Mouse (Mus musculus): Measurements from ENCODE around the gene Ltbp1.

Ltbp1 gene

DNA sequence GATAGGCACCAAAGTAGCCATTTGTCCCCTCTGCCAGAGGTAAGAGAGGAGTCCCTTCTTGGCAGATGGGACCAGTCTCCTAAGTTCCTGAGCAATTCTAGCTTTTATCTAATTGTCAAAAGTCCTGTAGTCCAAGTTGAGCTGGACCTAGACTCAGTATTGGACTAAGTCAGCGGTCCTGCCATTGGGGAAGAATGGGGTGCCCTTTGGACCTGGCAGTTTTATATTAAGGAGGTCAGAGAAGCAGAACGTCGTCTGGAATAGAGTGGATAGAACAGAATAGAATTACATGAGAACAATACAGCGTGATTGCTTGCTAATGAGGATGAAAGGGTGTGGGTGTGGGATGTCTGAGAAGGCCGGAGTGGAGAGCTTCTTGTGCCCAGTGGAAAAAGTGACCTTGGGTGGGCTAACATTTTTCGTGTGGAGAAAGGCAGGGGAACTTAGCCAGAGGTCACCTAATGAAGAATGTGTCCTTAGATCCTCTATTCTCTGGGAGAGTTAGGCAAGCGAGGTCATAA lies 167.4 kb downstream of the Ltbp1 start:
- DNase-seq (ENCODE audit: low read depth, low spot score), result peak; percentile 36

DNA sequence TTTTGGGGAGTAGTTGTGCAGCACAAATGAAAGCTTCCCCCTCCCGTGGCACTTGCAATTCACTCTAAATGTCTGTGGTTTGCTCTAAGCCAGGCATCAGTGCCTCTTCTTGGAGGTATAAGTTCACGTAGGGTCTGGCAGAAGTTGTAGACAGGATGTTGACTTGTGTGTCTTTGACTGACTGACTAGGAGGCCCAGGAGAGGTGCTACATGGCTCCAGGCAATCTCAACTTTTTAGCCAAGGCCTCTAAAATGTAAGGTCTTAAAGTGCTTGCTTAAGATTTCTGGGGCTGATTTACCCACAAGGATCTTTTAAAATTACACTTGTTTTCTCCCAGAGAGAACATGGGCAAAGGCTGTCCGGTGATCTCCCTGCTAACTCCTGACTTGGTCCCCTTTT lies 169.1 kb downstream of the Ltbp1 start:
- DNase-seq (ENCODE audit: low read depth, low spot score), result no peak

GRCm38 (mm10) chr17:75177920-75178867 lies 172.8 kb downstream of the Ltbp1 start:
- DNase-seq (ENCODE audit: low read depth, low spot score), result no peak

- DNase-seq (ENCODE audit: low read depth, low spot score), result no peak
Observed at GRCm38 (mm10) chr17:75179001-75179400, 173.6 kb downstream of the Ltbp1 start.

GRCm38 (mm10) chr17:75180301-75180700 lies 174.9 kb downstream of the Ltbp1 start:
- no peak for DNase-seq (ENCODE audit: low read depth, low spot score)

DNA sequence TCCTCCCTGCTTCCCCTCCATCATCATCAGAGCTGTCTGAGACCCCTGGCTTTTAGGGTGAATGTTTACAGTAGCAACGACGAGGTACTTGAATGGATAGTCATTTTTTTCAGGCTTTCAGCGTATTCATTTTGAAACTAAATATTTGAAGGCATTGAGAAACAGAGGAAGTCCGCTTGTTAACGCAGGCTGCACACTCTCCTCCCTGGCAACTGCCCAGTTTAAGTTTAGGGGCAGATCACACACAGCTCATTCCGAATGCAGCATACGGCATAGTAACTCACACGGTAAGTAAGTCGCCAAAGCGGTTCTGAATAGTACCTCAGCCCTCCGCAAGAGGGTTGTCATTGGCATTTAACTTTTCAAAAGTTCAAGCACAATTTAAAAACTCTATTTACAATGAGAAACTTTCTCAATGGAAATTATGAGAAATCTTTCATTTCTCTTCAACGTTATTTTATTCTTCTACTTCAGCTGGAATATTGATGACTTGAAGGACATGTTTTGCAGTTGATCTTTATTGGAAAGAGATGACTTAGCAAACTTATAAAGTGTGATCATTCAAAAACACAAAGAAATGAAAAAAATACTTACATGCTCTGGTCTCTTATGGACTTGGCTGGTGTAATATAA lies 175.7 kb downstream of the Ltbp1 start:
- no peak for DNase-seq (ENCODE audit: low read depth, low spot score)

- DNase-seq (ENCODE audit: low read depth, low spot score), result no peak
Observed at GRCm38 (mm10) chr17:75182319-75183001, 177.1 kb downstream of the Ltbp1 start.

- DNase-seq (ENCODE audit: low read depth, low spot score), result no peak
Observed at GRCm38 (mm10) chr17:75186732-75187509, 181.6 kb downstream of the Ltbp1 start.

GRCm38 (mm10) chr17:75196952-75197351 lies 191.6 kb downstream of the Ltbp1 start:
- DNase-seq (ENCODE audit: low read depth, low spot score), result no peak

DNA sequence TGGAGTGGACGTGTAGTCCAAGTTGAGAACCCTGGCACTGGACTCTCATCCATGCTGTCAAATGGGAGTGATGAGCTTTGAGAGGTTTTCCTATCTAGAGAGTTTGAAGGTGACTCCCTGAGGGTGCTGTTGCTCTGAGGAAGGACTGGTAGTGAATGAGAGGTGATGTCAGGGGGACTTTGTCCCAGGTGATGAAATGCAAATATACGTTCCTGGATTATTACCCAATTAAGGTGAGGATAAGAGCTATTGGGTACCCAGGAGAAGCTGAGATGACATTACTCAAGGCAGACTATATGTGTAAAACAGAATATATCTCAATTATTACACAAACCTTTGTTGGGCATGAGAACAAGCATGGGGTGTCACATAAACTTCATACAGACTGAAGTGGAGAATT lies 193.4 kb downstream of the Ltbp1 start:
- no peak for DNase-seq (ENCODE audit: low read depth, low spot score)

GRCm38 (mm10) chr17:75199694-75200093 lies 194.3 kb downstream of the Ltbp1 start:
- no peak for DNase-seq (ENCODE audit: low read depth, low spot score)

GRCm38 (mm10) chr17:75202314-75202713 lies 196.9 kb downstream of the Ltbp1 start:
- no peak for DNase-seq (ENCODE audit: low read depth, low spot score)

- no peak for DNase-seq (ENCODE audit: low read depth, low spot score)
Observed at GRCm38 (mm10) chr17:75204065-75204464, 198.7 kb downstream of the Ltbp1 start.

DNA sequence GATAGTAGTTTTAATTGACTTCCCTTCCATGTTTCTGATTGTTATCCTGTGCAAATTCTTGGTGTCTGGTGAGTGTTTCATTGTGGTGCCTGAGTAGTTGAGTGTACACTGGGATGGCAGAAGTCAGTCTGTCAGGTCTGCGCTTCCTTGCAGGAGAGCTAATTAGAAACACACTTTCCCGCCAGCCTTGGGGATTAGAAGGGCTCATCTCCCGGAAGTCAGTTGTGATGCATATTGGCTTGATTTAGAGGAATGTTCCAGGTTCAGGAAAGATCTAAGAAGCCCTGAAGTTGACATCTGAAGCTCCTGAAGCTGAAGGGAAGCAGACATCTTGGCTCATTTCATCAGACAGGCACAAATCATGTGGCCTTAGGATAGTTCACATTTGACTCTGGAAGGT lies 200.9 kb downstream of the Ltbp1 start:
- no peak for DNase-seq (ENCODE audit: low read depth, low spot score)

DNA sequence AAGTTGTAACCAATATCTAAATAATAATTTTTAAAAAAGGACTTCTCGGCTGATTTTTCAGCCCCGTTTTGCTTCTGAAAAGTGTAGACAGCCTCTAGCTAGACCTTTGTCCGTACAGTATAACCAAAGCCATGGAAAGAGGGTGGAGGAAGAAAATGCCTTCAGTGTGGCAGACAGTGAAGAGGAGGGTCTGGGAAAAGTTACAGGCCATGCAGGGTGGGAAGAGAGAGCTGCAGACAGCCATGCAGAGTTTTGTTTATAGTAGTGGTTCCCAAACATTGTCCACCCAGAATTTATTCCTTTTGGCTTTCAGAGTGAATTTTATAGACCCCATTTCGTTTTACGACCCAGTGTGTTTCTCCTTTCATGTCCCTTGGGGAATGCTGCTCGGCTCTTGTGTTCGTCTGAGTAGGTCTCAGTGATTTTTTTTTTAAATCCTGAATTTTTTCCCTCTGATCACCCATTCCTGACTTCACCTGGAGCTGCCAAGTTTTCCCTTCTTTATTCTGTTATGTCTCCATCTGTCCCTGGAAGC lies 202.9 kb downstream of the Ltbp1 start:
- DNase-seq (ENCODE audit: low read depth, low spot score), result no peak

GRCm38 (mm10) chr17:75210526-75210925 lies 205.2 kb downstream of the Ltbp1 start:
- DNase-seq (ENCODE audit: low read depth, low spot score), result no peak

- no peak for DNase-seq (ENCODE audit: low read depth, low spot score)
Observed at GRCm38 (mm10) chr17:75216362-75216761, 211.0 kb downstream of the Ltbp1 start.

- no peak for DNase-seq (ENCODE audit: low read depth, low spot score)
Observed at GRCm38 (mm10) chr17:75218700-75219099, 213.3 kb downstream of the Ltbp1 start.

DNA sequence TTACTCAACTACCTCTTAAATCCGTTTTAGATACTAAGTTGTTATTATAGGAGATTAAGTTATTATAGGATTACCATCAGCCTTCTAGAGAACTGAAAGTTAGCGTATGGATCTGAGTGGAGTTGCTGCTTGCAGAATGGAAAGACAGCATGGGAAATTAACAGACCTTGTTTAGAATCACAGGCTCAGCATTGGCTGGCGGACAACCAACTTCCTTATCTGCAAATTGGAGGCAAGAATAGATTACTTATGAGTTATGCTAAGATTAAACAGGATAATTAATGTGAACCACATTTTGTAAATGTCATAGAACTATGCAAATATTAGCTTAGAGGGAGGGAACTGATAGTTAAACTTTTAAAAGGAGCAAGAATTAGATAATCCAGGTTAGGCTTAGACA lies 223.0 kb downstream of the Ltbp1 start:
- no peak for DNase-seq (ENCODE audit: low read depth, low spot score)

- peak; percentile 0 for DNase-seq (ENCODE audit: low read depth, low spot score)
Observed at GRCm38 (mm10) chr17:75233206-75233605, 227.8 kb downstream of the Ltbp1 start.

DNA sequence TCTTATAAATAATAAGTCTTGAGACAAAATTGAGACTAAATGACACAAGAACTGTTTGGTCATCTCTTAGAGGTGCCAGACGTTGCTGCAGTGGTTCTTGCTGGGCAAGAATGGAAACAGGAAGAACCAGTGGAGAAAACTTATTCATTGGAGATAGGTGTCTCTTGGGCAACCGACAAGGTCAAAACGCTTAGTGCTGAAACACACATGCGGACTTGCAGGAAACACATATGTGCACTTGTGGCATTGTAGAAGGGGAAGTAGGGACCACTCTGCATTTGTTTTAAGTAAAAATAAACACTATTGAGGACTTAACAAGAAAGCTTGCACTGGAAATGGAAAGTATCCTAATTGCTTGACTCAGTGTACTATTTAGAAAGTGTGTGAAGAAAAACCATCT lies 228.6 kb downstream of the Ltbp1 start:
- no peak for DNase-seq (ENCODE audit: low read depth, low spot score)
